Mouse (Mus musculus) bone marrow macrophage, adult 2 months (primary cell): ENCODE results near the gene Arl4a.

Experiments used
- CTCF ChIP-seq: IDR thresholded peaks from 2 replicates; pipeline ENCODE4 v1.5.1; 2012; ENCODE audit warnings: low read depth, mild to moderate bottlenecking, low read length, moderate library complexity
- POLR2A ChIP-seq: IDR thresholded peaks from 2 replicates; pipeline ENCODE4 v1.6.1; 2012; ENCODE audit warnings: mild to moderate bottlenecking, low read depth, low read length, borderline replicate concordance

DNA sequence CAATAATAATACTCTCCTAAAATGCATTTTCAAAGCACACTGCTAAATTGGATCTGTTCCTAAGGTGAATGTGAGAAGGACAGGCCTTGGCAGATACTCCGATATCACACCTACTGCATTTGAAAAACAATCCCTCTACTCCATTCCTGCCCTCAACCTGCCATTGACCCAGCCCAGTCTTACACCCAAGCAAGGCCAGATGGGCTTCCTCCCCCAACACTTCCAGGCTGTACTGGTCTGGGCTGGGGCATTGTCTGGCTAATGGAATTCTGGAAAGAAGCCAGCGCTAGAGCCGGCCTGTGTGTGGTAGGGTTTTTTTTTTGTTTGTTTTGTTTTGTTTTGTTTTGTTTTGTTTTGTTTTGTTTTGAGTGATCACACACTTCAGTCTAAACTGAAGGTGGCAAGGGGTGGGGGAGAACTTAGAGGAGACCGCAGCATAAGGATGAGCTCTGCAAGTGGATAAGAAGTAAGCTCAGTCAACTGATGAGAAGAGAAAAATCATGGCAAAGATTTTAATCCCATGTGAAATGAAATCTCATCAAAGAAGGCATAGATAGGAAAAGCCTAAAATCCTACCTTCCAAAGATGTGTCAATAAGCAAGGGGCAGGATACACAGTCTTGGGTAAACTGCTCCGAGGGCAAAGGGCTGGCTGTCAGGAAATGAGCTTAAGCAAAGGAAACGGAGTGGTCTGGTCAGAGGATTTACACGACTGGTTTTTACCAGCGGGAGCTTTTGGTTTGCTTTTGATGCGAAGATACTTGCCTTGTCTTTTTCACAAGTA is 39.6 kb downstream of the Arl4a start:
- TF ChIP-seq CTCF, result no peak
- no peak for TF ChIP-seq POLR2A
